Mouse (Mus musculus): ENCODE measurements around the gene Fuz. TPM values are rescaled to one million over a fixed set of nuclear protein-coding genes. Genes with fewer than 3 reads are reported as not detected.

Fuz gene
- polyA plus RNA-seq, 1 experiment from 2014 or later: 7.5 TPM

- Histone ChIP-seq H3K4me1 (replicated peaks) (peaks cover 68% of the 10 kb centered on the region), H3K4me3 (replicated peaks) (no peak overlapping the region), H3K36me3 (peaks cover 61% of the 10 kb centered on the region), H3K4me2 (no peak overlapping the region), H3K27me3 (no peaks in the 10 kb centered on the region), H3K9me3 (replicated peaks) (no peaks in the 10 kb centered on the region), H3K27ac (no peak overlapping the region), H3K9ac (no peak overlapping the region)
- no peak for DNase-seq
- no peak for ATAC-seq (ENCODE audit: low read depth)
- WGBS (ENCODE audit: insufficient replicate concordance): 83% methylated on average over 8 of the region's 8 CpGs
These were observed 33.4 kb upstream of the Fuz start for GRCm38 (mm10) chr7:44862434-44862833.

DNA sequence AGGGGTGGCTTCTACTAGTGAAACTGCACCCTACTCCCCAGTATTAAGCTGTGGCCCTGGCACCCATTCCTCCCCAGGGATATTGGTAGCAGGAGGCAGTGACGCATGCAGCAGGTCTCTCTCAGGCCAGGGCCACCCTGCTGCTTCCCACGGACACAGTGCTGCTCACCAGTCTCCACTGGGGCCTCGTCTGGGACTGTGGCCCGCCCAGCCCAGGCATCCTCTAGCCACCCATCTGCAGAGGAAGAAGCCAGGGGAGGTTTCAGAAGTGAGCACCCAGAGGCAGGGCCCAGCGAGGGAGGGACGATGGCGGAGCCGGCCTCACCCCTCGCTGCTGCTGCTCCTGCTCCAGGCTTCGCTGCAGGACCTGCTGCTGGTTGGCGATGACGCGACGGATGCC is 32.7 kb upstream of the Fuz start:
- WGBS (ENCODE audit: insufficient replicate concordance): 93% methylated on average over 14 of the region's 14 CpGs
- Histone ChIP-seq H3K9me3 (replicated peaks) (no peaks in the 10 kb centered on the region), H3K4me2 (no peak overlapping the region), H3K4me3 (replicated peaks) (no peak overlapping the region), H3K9ac (no peak overlapping the region), H3K36me3 (peaks cover 61% of the 10 kb centered on the region), H3K27ac (no peak overlapping the region), H3K4me1 (replicated peaks) (peaks cover 68% of the 10 kb centered on the region), H3K27me3 (no peaks in the 10 kb centered on the region)
- no peak for DNase-seq
- no peak for ATAC-seq (ENCODE audit: low read depth)

DNA sequence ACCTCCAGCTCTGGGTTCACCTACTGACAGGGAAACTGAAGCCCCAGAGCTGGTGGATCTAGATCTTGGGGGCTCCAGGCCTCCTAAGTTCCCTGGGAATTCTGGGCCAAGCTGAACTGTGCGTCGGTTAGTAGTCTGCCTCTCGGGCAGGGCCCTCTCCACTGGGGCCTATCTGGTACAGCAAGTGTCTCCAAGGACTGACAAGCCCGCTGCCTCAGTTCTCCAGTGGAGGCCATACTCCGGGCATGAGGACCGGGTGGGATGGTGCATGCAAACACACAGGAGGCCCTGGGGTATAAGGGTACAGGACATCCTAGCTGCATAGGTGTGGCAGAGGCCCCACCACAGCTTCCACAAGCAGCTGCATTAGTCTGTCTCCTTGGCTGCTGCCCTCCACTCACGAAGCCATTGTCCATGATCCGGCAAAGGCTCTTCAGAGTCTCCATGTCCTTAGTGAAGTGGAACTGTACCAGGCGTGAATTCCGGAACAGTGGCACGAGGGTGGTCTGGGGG is 31.8 kb upstream of the Fuz start:
- Histone ChIP-seq H3K27ac (no peak overlapping the region), H3K4me3 (replicated peaks) (no peak overlapping the region), H3K4me1 (replicated peaks) (peaks cover 68% of the 10 kb centered on the region), H3K9ac (no peak overlapping the region), H3K27me3 (no peaks in the 10 kb centered on the region), H3K9me3 (replicated peaks) (no peaks in the 10 kb centered on the region), H3K36me3 (peaks cover 61% of the 10 kb centered on the region), H3K4me2 (no peak overlapping the region)
- WGBS (ENCODE audit: insufficient replicate concordance): 82% methylated on average over 11 of the region's 11 CpGs
- no peak for DNase-seq
- no peak for ATAC-seq (ENCODE audit: low read depth)

GRCm38 (mm10) chr7:44864595-44865542 is 31.0 kb upstream of the Fuz start:
- H3K9me3 ChIP-seq (replicated peaks): no peaks in the 10 kb centered on the region
- peaks cover 66% of the 10 kb centered on the region for H3K4me1 ChIP-seq (replicated peaks)
- H3K4me3 ChIP-seq (replicated peaks): no peak overlapping the region
- ATAC-seq (ENCODE audit: low read depth) (no peak), DNase-seq (no peak)
- 71% methylated on average over 24 of the region's 24 CpGs for WGBS (ENCODE audit: insufficient replicate concordance)
- H3K27me3 ChIP-seq: no peaks in the 10 kb centered on the region
- no peak overlapping the region for H3K9ac ChIP-seq
- no peak overlapping the region for H3K27ac ChIP-seq
- no peak overlapping the region for H3K4me2 ChIP-seq
- H3K36me3 ChIP-seq: peaks cover 53% of the 10 kb centered on the region

DNA sequence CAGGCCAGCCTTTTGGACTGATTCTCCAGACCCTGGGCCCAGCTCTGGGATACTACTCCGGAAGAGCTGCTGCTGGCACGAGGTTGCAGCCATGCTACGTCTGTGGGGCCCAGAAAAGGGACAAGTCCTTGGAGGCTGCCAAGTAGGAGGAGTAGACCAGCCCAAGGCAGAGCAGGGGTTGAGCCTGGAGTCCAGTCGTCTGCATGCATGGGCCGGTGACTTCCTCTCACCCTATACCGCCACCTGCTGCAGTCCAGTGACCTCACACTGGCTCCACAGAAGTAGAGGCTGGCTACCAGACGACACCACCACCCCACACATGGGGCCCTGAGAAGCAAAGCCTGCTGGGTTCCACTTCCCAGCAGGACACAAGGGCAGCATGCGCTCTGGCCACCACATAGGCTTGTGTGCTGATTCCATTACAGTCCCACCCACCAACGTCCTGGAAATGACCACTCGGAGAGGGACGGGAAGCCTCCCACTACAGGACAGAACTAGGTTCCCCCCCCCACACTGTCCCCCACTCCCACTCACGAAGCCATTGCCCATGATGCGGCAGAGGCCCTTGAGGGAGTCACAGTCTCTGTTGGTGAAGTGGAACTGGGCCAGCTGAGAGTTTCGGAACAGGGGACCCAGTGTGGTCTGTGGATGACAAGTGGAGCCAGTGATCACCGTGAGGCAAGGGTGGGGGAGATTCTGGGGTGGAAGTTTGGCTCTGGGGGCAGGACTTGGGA is 29.4 kb upstream of the Fuz start:
- Histone ChIP-seq H3K9me3 (replicated peaks) (no peaks in the 10 kb centered on the region), H3K27me3 (no peaks in the 10 kb centered on the region), H3K4me3 (replicated peaks) (no peak overlapping the region), H3K4me2 (peak overlapping the region; percentile 98), H3K4me1 (replicated peaks) (peaks cover 60% of the 10 kb centered on the region), H3K27ac (peak overlapping the region; percentile 57), H3K36me3 (peaks cover 46% of the 10 kb centered on the region), H3K9ac (peak overlapping the region; percentile 34; the same call in 1 of the 2 replicates)
- ATAC-seq (ENCODE audit: low read depth) (no peak), DNase-seq (no peak)
- 57% methylated on average over 15 of the region's 15 CpGs for WGBS (ENCODE audit: insufficient replicate concordance)

DNA sequence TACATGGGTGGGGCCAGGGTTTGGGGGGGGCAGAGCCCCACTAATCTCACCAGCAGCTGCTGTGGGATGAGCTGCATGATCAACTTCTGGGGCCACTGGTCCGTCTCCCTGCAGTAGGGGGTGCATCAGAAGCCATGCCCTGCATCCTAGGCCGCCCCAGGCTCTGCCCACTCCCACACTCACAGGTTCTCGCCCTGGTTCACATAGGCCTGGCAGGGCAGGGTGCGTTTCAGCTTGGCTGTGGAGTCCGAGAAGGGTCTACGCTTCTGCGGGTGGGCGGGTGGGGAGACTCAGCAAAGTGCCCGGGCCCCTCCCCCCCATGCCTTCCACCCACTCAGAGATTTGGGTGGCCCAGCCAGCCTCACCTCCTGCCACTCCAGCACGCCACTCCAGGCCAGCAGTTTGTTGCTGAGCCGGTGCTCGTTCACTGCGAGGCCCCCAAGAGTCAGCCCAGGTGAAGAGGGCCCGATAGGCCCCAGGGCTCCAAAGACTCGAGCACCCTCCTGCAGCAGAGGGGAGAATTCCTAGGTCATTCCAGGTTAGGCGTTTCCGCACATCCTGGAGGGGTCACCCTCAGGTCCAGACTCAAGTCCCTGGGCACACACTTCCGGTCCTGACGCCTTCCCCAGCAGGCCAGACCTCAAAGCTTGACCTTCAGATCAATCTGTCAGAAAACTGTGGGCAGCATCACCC is 28.7 kb upstream of the Fuz start:
- 73% methylated on average over 19 of the region's 19 CpGs for WGBS (ENCODE audit: insufficient replicate concordance)
- Histone ChIP-seq H3K9me3 (replicated peaks) (no peaks in the 10 kb centered on the region), H3K9ac (peak overlapping the region; percentile 34), H3K27ac (0 out of 2 replicates have a peak overlapping the region, but pooled peaks have one; percentile 29), H3K4me3 (replicated peaks) (peak overlapping the region; percentile 80; the same call in 1 of the 2 replicates), H3K36me3 (peaks cover 39% of the 10 kb centered on the region), H3K4me1 (replicated peaks) (peaks cover 59% of the 10 kb centered on the region), H3K4me2 (peak overlapping the region; percentile 98), H3K27me3 (no peaks in the 10 kb centered on the region)
- DNase-seq (no peak), ATAC-seq (ENCODE audit: low read depth) (no peak)

DNA sequence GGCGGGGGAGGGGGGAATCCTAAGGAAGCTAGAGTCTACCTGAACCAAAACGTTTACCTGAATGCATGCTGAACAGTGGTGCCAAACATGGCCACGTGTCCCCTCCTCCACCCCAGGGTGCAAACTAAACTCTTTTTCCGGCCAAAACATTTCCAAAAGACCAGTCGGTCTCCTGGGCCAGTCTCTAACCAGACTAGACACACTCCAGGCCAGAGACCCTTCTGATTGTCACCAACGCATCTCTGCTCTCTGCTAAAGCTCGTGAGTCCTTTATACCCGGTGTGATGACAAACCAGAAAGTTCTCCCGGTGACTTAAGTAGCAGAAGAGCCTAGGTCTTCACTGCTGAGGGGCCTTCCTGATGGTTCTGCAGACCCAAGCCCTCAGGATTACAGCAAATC is 28.1 kb upstream of the Fuz start:
- peaks cover 63% of the 10 kb centered on the region for H3K4me1 ChIP-seq (replicated peaks)
- no peaks in the 10 kb centered on the region for H3K9me3 ChIP-seq (replicated peaks)
- peak overlapping the region; percentile 98 for H3K4me2 ChIP-seq
- H3K36me3 ChIP-seq: peaks cover 33% of the 10 kb centered on the region
- no peaks in the 10 kb centered on the region for H3K27me3 ChIP-seq
- DNase-seq (no peak), ATAC-seq (ENCODE audit: low read depth) (no peak)
- WGBS (ENCODE audit: insufficient replicate concordance): 59% methylated on average over 9 of the region's 9 CpGs
- no peak overlapping the region for H3K27ac ChIP-seq
- peak overlapping the region; percentile 89 for H3K9ac ChIP-seq
- H3K4me3 ChIP-seq (replicated peaks): peak overlapping the region; percentile 80

- ATAC-seq (ENCODE audit: low read depth) (no peak), DNase-seq (no peak)
- Histone ChIP-seq H3K36me3 (peaks cover 26% of the 10 kb centered on the region), H3K9ac (peak overlapping the region; percentile 89), H3K4me2 (peak overlapping the region; percentile 98), H3K9me3 (replicated peaks) (no peaks in the 10 kb centered on the region), H3K27me3 (no peaks in the 10 kb centered on the region), H3K4me1 (replicated peaks) (peaks cover 69% of the 10 kb centered on the region), H3K27ac (peak overlapping the region; percentile 94; the same call in 1 of the 2 replicates), H3K4me3 (replicated peaks) (peak overlapping the region; percentile 80)
- WGBS (ENCODE audit: insufficient replicate concordance): 17% methylated on average over 16 of the region's 16 CpGs
These were observed 27.4 kb upstream of the Fuz start for GRCm38 (mm10) chr7:44868465-44868864.

DNA sequence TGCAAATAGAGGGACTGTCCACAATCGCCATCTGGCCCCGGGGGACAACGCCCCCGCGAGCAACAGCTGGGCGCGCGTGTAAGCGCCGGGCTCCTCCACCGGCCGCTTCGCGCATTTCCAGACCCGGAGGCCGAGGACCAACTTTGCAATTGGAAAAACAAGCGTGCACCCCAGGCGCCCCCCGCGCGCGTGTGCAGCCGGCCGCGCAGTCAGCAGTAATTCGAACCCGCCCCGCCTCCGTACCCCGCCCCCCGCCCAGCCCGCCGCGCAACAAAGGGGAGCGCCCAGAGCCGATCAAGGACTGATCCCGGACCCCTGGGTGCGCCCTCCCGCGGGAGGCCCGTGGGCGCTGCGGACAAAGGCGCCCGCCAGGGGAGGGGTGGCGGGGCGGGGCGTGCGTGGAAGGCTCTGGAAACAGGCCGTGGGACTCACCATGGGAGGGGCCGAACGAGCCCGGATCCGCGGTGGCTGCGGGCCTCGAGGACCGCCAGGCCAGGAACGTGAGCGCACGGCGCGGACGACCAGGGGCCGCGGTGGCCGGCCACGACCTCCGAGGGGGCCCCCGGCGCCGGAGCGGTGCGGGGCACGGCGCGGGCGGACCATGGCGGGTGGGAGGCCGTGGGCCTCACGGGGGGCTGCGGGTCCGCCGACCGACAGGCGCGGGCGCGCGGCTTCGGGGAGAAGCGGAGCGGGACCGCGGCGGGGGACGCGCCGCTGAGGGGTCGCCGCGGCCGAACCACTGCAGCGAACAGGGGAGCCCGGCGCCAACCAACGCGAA is 26.8 kb upstream of the Fuz start:
- no peaks in the 10 kb centered on the region for H3K27me3 ChIP-seq

DNA sequence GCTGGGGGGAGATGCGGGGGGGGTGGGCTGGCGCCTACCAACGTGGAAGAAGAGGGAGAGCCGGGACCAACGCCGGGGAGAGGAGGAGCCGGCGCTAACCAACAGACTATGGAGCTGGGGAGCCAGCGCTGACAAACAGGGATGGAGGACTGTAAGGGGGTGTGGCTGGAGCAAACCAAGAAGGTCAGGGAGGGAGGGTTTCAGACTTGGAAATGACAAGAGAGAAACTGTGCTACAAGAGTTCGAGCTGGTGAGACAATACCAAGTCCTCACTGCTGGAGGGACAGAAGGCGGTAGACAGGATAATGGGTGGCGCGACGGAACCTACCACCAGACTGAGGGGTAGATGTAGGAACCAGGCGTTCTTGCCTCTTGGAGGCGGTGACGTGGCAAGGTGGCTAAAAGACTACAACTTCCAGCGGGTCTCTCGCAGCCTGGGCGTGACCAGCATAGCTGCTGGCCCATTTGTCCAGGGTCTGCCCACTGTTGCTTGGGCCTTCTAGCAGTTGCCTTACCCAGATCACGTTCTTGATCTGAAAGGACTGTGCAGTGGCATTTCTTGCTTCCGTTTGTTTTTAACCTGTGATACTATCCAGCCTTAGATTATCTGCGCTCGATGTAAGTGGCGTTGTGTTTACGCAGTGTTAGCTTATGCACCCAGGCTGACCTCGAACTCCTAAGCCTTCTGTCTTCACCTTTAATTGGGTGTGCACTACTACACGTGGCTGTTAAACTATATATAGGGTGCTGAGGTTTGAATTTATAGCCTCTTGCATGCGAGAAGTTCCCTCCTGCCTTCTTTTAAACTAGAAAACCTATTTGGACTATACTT is 26.0 kb upstream of the Fuz start, which contains the start of gene Ptov1:
Gene Ptov1 (minus strand): TSS at position 92 of the 832 bp plus-strand sequence.
- Histone ChIP-seq H3K4me2 (peak within 1 kb of the TSS; percentile 98), H3K27me3 (no peaks in the 10 kb centered on the region), H3K36me3 (peaks cover 11% of the 10 kb centered on the region), H3K4me3 (replicated peaks) (peak within 1 kb of the TSS; percentile 80), H3K4me1 (replicated peaks) (peaks cover 71% of the 10 kb centered on the region), H3K9me3 (replicated peaks) (no peaks in the 10 kb centered on the region), H3K9ac (peak within 1 kb of the TSS; percentile 89), H3K27ac (peak within 1 kb of the TSS; percentile 94)
- ATAC-seq (ENCODE audit: low read depth): peak; percentile 85
- 8% methylated on average over 29 of the region's 29 CpGs for WGBS (ENCODE audit: insufficient replicate concordance)
- DNase-seq: peak; percentile 83

More for the DNA sequence above, 26.8 kb upstream of the Fuz start:
- Histone ChIP-seq H3K36me3 (peaks cover 19% of the 10 kb centered on the region), H3K27ac (peak overlapping the region; percentile 94), H3K4me2 (peak overlapping the region; percentile 98), H3K4me1 (replicated peaks) (peaks cover 71% of the 10 kb centered on the region), H3K4me3 (replicated peaks) (peak overlapping the region; percentile 80), H3K9ac (peak overlapping the region; percentile 89), H3K9me3 (replicated peaks) (no peaks in the 10 kb centered on the region)
- WGBS (ENCODE audit: insufficient replicate concordance): under 1% methylated on average over 108 of the region's 108 CpGs
- ATAC-seq (ENCODE audit: low read depth) (peak; percentile 35), DNase-seq (peak; percentile 48)

All from liver, embryonic 13.5 days (tissue).